In the genomic region with DNA sequence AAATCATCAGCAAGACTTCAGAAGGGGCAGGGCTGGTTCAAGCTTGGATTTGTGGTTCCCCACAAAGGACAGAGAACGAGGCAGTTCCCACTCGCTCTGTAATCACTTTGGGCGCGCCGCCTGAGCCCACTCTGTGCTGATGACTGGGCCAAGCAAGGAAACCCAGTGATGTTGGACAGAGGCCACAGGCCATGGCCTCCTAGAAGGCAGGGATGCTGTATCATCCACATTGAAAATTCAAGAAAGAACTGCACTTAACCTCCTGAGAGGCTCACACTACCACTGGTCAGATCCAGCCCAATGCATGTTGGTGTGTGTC, we compare ENCODE assay signal across 26 mouse cellular contexts. TPM values are rescaled to one million over a fixed set of nuclear protein-coding genes. Genes with fewer than 3 reads are reported as not detected.
A peak's percentile ranks its signal among the peaks of the same experiment; 100 is the strongest.
DNase-seq lines count a peak whose midpoint lies in the region; ATAC-seq and TF ChIP-seq lines count a peak whose summit lies in the region.
"Had no signal": no experiment of that assay in that cellular context is flagged by ENCODE, and none has a peak within 500 bp of the region (broad histone marks: within the 10 kb centered on the region; RNA-seq: fewer than 3 reads in every experiment).

No protein-coding gene starts in this region.

- no peak for TF ChIP-seq CTCF in gastrocnemius, adult 2 months (IDR thresholded peaks at IDR 0.05)
- no peak for TF ChIP-seq CTCF in heart, postnatal 0 days (IDR thresholded peaks at IDR 0.05; ENCODE audit: low read depth)
- TF ChIP-seq CTCF in left cerebral cortex, adult 2 months (IDR thresholded peaks at IDR 0.05): no peak

- no peak for DNase-seq in gastrocnemius, adult 2 months
- no peak for DNase-seq in gastrocnemius, postnatal 25 days
- DNase-seq in heart, postnatal 0 days (ENCODE audit: low spot score): no peak
- no peak for DNase-seq in heart, adult 9 months (ENCODE audit: low spot score in 2 of 2)
- no peak for DNase-seq in yolk sac, embryonic 10.5 days (ENCODE audit: low spot score)
- no peak for DNase-seq in left cerebral cortex, adult 2 months (ENCODE audit: extremely low spot score in 1 of 2, low spot score in 2 of 2)
- DNase-seq: adrenal gland, postnatal 14 days; cerebellum, adult 9-10 months; gastrocnemius, postnatal 10 days; heart, adult 18-20 months; kidney, adult 2 months; kidney, postnatal 14 days; liver, postnatal 0 days; lung, postnatal 36 days; right cerebral cortex, postnatal 14 days; spleen, adult 18-20 months; thymus, postnatal 14 days had no signal

- no peak overlapping the region for H3K4me2 ChIP-seq in heart, postnatal 0 days (ENCODE audit: low read depth, low read length)
- H3K4me2 ChIP-seq: forebrain, embryonic 15.5 days; hindbrain, embryonic 15.5 days; limb, embryonic 12.5 days; liver, embryonic 11.5 days had no signal

- ATAC-seq in heart, postnatal 0 days (ENCODE audit: insufficient read depth, low read depth): no peak
- ATAC-seq in monocyte, adult 5-6 weeks (replicated peaks; ENCODE audit: insufficient number of reproducible peaks, low FRiP score, low TSS enrichment, poor library complexity, severe bottlenecking): 0 out of 2 replicates have a peak, but pooled peaks have one; percentile 10
- ATAC-seq: forebrain, embryonic 15.5 days; liver, postnatal 0 days had no signal

- intact Hi-C loops in gastrocnemius, adult 2 months (cut with DNase I): no loop called here
- intact Hi-C loops in left cerebral cortex, adult 2 months (cut with DNase I): no loop called here

- TF ChIP-seq EP300 in heart, postnatal 0 days (IDR thresholded peaks at IDR 0.05; ENCODE audit: low read depth): no peak

- H3K27ac ChIP-seq in gastrocnemius, adult 2 months: peak overlapping the region; percentile 53
- 0 out of 2 replicates have a peak overlapping the region, but pooled peaks have one; percentile 16 for H3K27ac ChIP-seq in heart, postnatal 0 days (ENCODE audit: low read depth)
- H3K27ac ChIP-seq in brown adipose tissue, adult 24 weeks (replicated peaks; ENCODE audit: low read depth, low read length): peak overlapping the region; percentile 14; the same call in 1 of the 2 replicates
- no peak overlapping the region for H3K27ac ChIP-seq in left cerebral cortex, adult 2 months
- H3K27ac ChIP-seq: forebrain, embryonic 15.5 days; hindbrain, embryonic 15.5 days; limb, embryonic 12.5 days; midbrain, embryonic 10.5 days had no signal

- no peak overlapping the region for H3K9ac ChIP-seq in heart, postnatal 0 days (replicated peaks; ENCODE audit: low read depth, low read length)
- H3K9ac ChIP-seq: forebrain, embryonic 15.5 days; hindbrain, embryonic 15.5 days; limb, embryonic 12.5 days; liver, postnatal 0 days had no signal

- H3K4me1 ChIP-seq in heart, postnatal 0 days (ENCODE audit: control insufficient read depth, insufficient read depth): peaks cover 40% of the 10 kb centered on the region
- peaks cover 29% of the 10 kb centered on the region for H3K4me1 ChIP-seq in brown adipose tissue, adult 24 weeks (ENCODE audit: control insufficient read depth, insufficient read depth, insufficient read length, low read length)
- H3K4me1 ChIP-seq: forebrain, embryonic 15.5 days; limb, embryonic 12.5 days; midbrain, embryonic 10.5 days had no signal

- no peaks in the 10 kb centered on the region for H3K27me3 ChIP-seq in heart, postnatal 0 days (ENCODE audit: control insufficient read depth, insufficient read depth, low read length)
- H3K27me3 ChIP-seq: forebrain, embryonic 15.5 days; hindbrain, embryonic 15.5 days; limb, embryonic 12.5 days had no signal

- no peaks in the 10 kb centered on the region for H3K9me3 ChIP-seq in heart, postnatal 0 days (replicated peaks; ENCODE audit: control insufficient read depth, low read length)
- H3K9me3 ChIP-seq: forebrain, embryonic 15.5 days; hindbrain, embryonic 15.5 days; limb, embryonic 12.5 days; midbrain, embryonic 10.5 days had no signal

- 72% methylated on average over 5 of the region's 5 CpGs for WGBS in heart, postnatal 0 days

- no peak overlapping the region for H3K4me3 ChIP-seq in gastrocnemius, adult 2 months
- H3K4me3 ChIP-seq in heart, postnatal 0 days (ENCODE audit: low read depth, low read length): no peak overlapping the region
- no peak overlapping the region for H3K4me3 ChIP-seq in brown adipose tissue, adult 24 weeks (ENCODE audit: insufficient read depth, low read depth, low read length)
- no peak overlapping the region for H3K4me3 ChIP-seq in left cerebral cortex, adult 2 months
- H3K4me3 ChIP-seq: forebrain, embryonic 15.5 days; hindbrain, embryonic 15.5 days; limb, embryonic 12.5 days; midbrain, embryonic 10.5 days had no signal

- no peaks in the 10 kb centered on the region for H3K36me3 ChIP-seq in heart, postnatal 0 days (replicated peaks; ENCODE audit: control insufficient read depth, insufficient read depth, low read length)
- H3K36me3 ChIP-seq: forebrain, embryonic 15.5 days; hindbrain, embryonic 15.5 days; limb, embryonic 12.5 days; midbrain, embryonic 10.5 days had no signal

RNA-seq across cellular contexts. Expression of a gene that starts 22.4 kb away (rescaled TPM):
- total RNA-seq in gastrocnemius, adult 2 months (2021): 10 to 100 TPM in 1 of 2 experiments, 1 to 10 TPM in 1; 5.9 to 10.5 TPM
- total RNA-seq in gastrocnemius, postnatal 25 days (2021): 1 to 10 TPM; 8.4 to 9.4 TPM
- 27.7 and 29.9 TPM in 2 replicates for total RNA-seq in heart, postnatal 0 days (2014; rRNA removed; ENCODE audit: low replicate concordance)
- 11.8 and 13.2 TPM in 2 replicates for polyA plus RNA-seq in heart, postnatal 0 days (2015; fragmentation: Nextera tagmentation; extraction: Ambion mirVana)
- 9.7 and 13.9 TPM in 2 replicates for polyA plus RNA-seq in brown adipose tissue, adult 24 weeks (2012; ENCODE audit: insufficient read depth, insufficient read length, missing spikeins)
- 276 to 375 TPM (median 323 TPM) in 3 replicates for total RNA-seq in monocyte, adult 5-6 weeks (2017)
- 10 to 100 TPM; 62.3 to 69.4 TPM for total RNA-seq in left cerebral cortex, adult 2 months (2021)

RNA-seq across cellular contexts. Expression of a gene that starts 50.7 kb away (rescaled TPM):
- total RNA-seq in gastrocnemius, adult 2 months (2021): not detected
- not detected for total RNA-seq in gastrocnemius, postnatal 25 days (2021)
- total RNA-seq in heart, postnatal 0 days (2014; rRNA removed; ENCODE audit: low replicate concordance): not detected in 2 replicates
- polyA plus RNA-seq in heart, postnatal 0 days (2015; fragmentation: Nextera tagmentation; extraction: Ambion mirVana): 0.10 TPM in 1 of 2 replicates, not detected in the other
- polyA plus RNA-seq in brown adipose tissue, adult 24 weeks (2012; ENCODE audit: insufficient read depth, insufficient read length, missing spikeins): not detected in 2 replicates
- 2.5 TPM in 1 of 3 replicates, not detected in the others for total RNA-seq in monocyte, adult 5-6 weeks (2017)
- total RNA-seq in left cerebral cortex, adult 2 months (2021): 1 to 10 TPM; 1.0 to 1.4 TPM
- total RNA-seq: adrenal gland, postnatal 14 days; gastrocnemius, postnatal 10 days; hematopoietic stem cell, adult 5-6 weeks had no signal
- polyA plus RNA-seq: intestine, embryonic 14.5 days; kidney, adult 2 months; liver, embryonic 11.5 days; liver, postnatal 0 days had no signal
